7 mouse cellular contexts compared by ENCODE assay signal in genomic region chr2:155979328-155979991, GRCm38 (mm10). TPM values are rescaled to one million over a fixed set of nuclear protein-coding genes. Genes with fewer than 3 reads are reported as not detected.
DNase-seq lines count a peak whose midpoint lies in the region; ATAC-seq and TF ChIP-seq lines count a peak whose summit lies in the region.

No protein-coding gene starts in this region.

- peak; percentile 19 to 43 for DNase-seq in adrenal gland, postnatal 36 days
- DNase-seq in heart, postnatal 25 days (ENCODE audit: low spot score) = peak; percentile 23
- DNase-seq in lung, adult 2 months = peak; percentile 17
- peak; percentile 61 to 72 for DNase-seq in thymus, adult 18-20 months
- no peak for DNase-seq in left cerebral cortex, adult 18-20 months (ENCODE audit: low spot score in 2 of 2)
- DNase-seq in layer of hippocampus, adult 8-10 months (ENCODE audit: low spot score in 2 of 2) = no peak

- no peak for ATAC-seq in erythroblast, adult 5-6 weeks (replicated peaks; ENCODE audit: low FRiP score, poor library complexity, severe bottlenecking)

- no peaks in the 10 kb centered on the region for H3K4me1 ChIP-seq in lung, adult 2 months (ENCODE audit: control insufficient read depth, insufficient read depth, low read length)

- TF ChIP-seq POLR2A in lung, adult 2 months (IDR thresholded peaks at IDR 0.05; ENCODE audit: borderline replicate concordance, extremely low read depth, low read depth, low read length) = 0 out of 2 replicates have a peak, but pooled peaks have one; percentile 34

- no peak for TF ChIP-seq CTCF in lung, adult 2 months (IDR thresholded peaks at IDR 0.05; ENCODE audit: insufficient read depth, low read length)

- peak overlapping the region; percentile 45 for H3K4me3 ChIP-seq in lung, adult 2 months (replicated peaks; ENCODE audit: extremely low read depth, low read depth, low read length)

- WGBS in lung, adult 2 months = 49% methylated on average over 5 of the region's 5 CpGs

- intact Hi-C loops in heart, postnatal 25 days (cut with DNase I) = no loop called here

RNA-seq across cellular contexts. Expression of gene Cep250, which starts 23.2 kb away (rescaled TPM):
- total RNA-seq in adrenal gland, postnatal 36 days (2021) = 10 to 100 TPM; 11.5 to 11.9 TPM
- total RNA-seq in heart, postnatal 25 days (2021) = 1 to 10 TPM; 4.9 to 5.7 TPM
- polyA plus RNA-seq in lung, adult 2 months (2012; rRNA removed) = 7.1 and 9.1 TPM in 2 replicates
- total RNA-seq in left cerebral cortex, adult 18-20 months (2021) = 10 to 100 TPM; 18.2 to 19.5 TPM
- total RNA-seq in erythroblast, adult 5-6 weeks (2015; ENCODE audit: low replicate concordance) = 2.7 and 4.0 TPM in 2 replicates
- total RNA-seq in erythroblast, adult 5-6 weeks (2017; ENCODE audit: low replicate concordance) = 8.5 and 11.7 TPM in 2 replicates
- total RNA-seq in layer of hippocampus, adult 8-10 months (2022) = 10 to 100 TPM; 21.9 to 24.9 (median 24.5) TPM

RNA-seq across cellular contexts. Expression of gene 6430550D23Rik, which starts 28.3 kb away (rescaled TPM):
- 1 to 10 TPM; 1.5 to 2.8 TPM for total RNA-seq in adrenal gland, postnatal 36 days (2021)
- total RNA-seq in heart, postnatal 25 days (2021) = under 1 TPM; 0.10 to 0.61 TPM
- 1.0 and 1.8 TPM in 2 replicates for polyA plus RNA-seq in lung, adult 2 months (2012; rRNA removed)
- 1 to 10 TPM in 1 of 2 experiments, under 1 TPM in 1; 0.74 to 1.4 TPM for total RNA-seq in left cerebral cortex, adult 18-20 months (2021)
- total RNA-seq in erythroblast, adult 5-6 weeks (2015; ENCODE audit: low replicate concordance) = not detected in 2 replicates
- 1.4 TPM in 1 of 2 replicates, not detected in the other for total RNA-seq in erythroblast, adult 5-6 weeks (2017; ENCODE audit: low replicate concordance)
- 1 to 10 TPM in 3 of 4 experiments, under 1 TPM in 1; 0.97 to 3.0 (median 2.0) TPM for total RNA-seq in layer of hippocampus, adult 8-10 months (2022)

RNA-seq across cellular contexts. Expression of gene Ergic3, which starts 28.4 kb away (rescaled TPM):
- total RNA-seq in adrenal gland, postnatal 36 days (2021) = 100 to 1,000 TPM; 235 to 250 TPM
- total RNA-seq in heart, postnatal 25 days (2021) = 10 to 100 TPM; 59.4 to 62.7 TPM
- polyA plus RNA-seq in lung, adult 2 months (2012; rRNA removed) = 227 and 260 TPM in 2 replicates
- 100 to 1,000 TPM; 216 to 235 TPM for total RNA-seq in left cerebral cortex, adult 18-20 months (2021)
- total RNA-seq in erythroblast, adult 5-6 weeks (2015; ENCODE audit: low replicate concordance) = 52.0 and 98.0 TPM in 2 replicates
- total RNA-seq in erythroblast, adult 5-6 weeks (2017; ENCODE audit: low replicate concordance) = 11.4 and 17.8 TPM in 2 replicates
- total RNA-seq in layer of hippocampus, adult 8-10 months (2022) = 100 to 1,000 TPM; 182 to 233 (median 213) TPM

RNA-seq across cellular contexts. Expression of gene Gdf5, which starts 34.3 kb away (rescaled TPM):
- under 1 TPM; 0.56 to 0.89 TPM for total RNA-seq in adrenal gland, postnatal 36 days (2021)
- total RNA-seq in heart, postnatal 25 days (2021) = not detected
- polyA plus RNA-seq in lung, adult 2 months (2012; rRNA removed) = 0.37 and 0.59 TPM in 2 replicates
- total RNA-seq in left cerebral cortex, adult 18-20 months (2021) = under 1 TPM; 0.19 to 0.21 TPM
- not detected in 2 replicates for total RNA-seq in erythroblast, adult 5-6 weeks (2015; ENCODE audit: low replicate concordance)
- not detected in 2 replicates for total RNA-seq in erythroblast, adult 5-6 weeks (2017; ENCODE audit: low replicate concordance)
- under 1 TPM in 3 of 4 experiments, not detected in 1; 0.18 to 0.31 (median 0.31) TPM for total RNA-seq in layer of hippocampus, adult 8-10 months (2022)

RNA-seq across cellular contexts. Expression of gene Gm15557, which starts 38.9 kb away (rescaled TPM):
- not detected for total RNA-seq in adrenal gland, postnatal 36 days (2021)
- not detected for total RNA-seq in heart, postnatal 25 days (2021)
- not detected in 2 replicates for polyA plus RNA-seq in lung, adult 2 months (2012; rRNA removed)
- total RNA-seq in left cerebral cortex, adult 18-20 months (2021) = not detected
- not detected in 2 replicates for total RNA-seq in erythroblast, adult 5-6 weeks (2015; ENCODE audit: low replicate concordance)
- not detected in 2 replicates for total RNA-seq in erythroblast, adult 5-6 weeks (2017; ENCODE audit: low replicate concordance)
- not detected for total RNA-seq in layer of hippocampus, adult 8-10 months (2022)

Comparison
In these comparisons a context has a peak if more than half of its experiments do, and no peak if none do; other contexts are left out.
1. DNase-seq: peak in adrenal gland, postnatal 36 days (2 of 2), heart, postnatal 25 days (single experiment), lung, adult 2 months (single experiment) and thymus, adult 18-20 months (2 of 2); none in left cerebral cortex, adult 18-20 months (0 of 2) and layer of hippocampus, adult 8-10 months (0 of 2).